Mouse (Mus musculus) neural tube, embryonic 15.5 days (tissue): ENCODE results near the gene Slc27a3. TPM values are rescaled to one million over a fixed set of nuclear protein-coding genes. Genes with fewer than 3 reads are reported as not detected.

ENCODE experiments used
- ATAC-seq: fragments of 200-750 bp; cut with Nextera tagmentation; 2 replicates; pipeline ENCODE4 v1.8.0; 2017; ENCODE audit warnings: mild to moderate bottlenecking, moderate TSS enrichment, moderate library complexity; ENCODE audit not compliant: low FRiP score
- H3K27ac ChIP-seq: fragments of 300-500 bp; sonication (generic); replicated peaks from 2 replicates; pipeline ENCODE4 v1.5.1; 2015; ENCODE audit warnings: mild to moderate bottlenecking, inconsistent platforms
- H3K27me3 ChIP-seq: fragments of 300-500 bp; sonication (generic); replicated peaks from 2 replicates; pipeline ENCODE4 v1.6.1; 2015; ENCODE audit warnings: inconsistent platforms
- H3K36me3 ChIP-seq: fragments of 300-500 bp; sonication (generic); 2 replicates; pipeline ENCODE4 v1.6.1; 2015; ENCODE audit warnings: inconsistent platforms
- H3K4me1 ChIP-seq: fragments of 300-500 bp; sonication (generic); 2 replicates; pipeline ENCODE4 v1.6.1; 2015; ENCODE audit warnings: inconsistent platforms
- H3K4me2 ChIP-seq: fragments of 300-500 bp; sonication (generic); 2 replicates; pipeline ENCODE4 v1.6.1; 2015; ENCODE audit warnings: inconsistent platforms, mild to moderate bottlenecking, moderate library complexity
- H3K4me3 ChIP-seq: fragments of 300-500 bp; sonication (generic); replicated peaks from 2 replicates; pipeline ENCODE4 v1.5.1; 2015; ENCODE audit warnings: mild to moderate bottlenecking, inconsistent platforms
- H3K9ac ChIP-seq: fragments of 300-500 bp; sonication (generic); replicated peaks from 2 replicates; pipeline ENCODE4 v1.6.1; 2015; ENCODE audit warnings: mild to moderate bottlenecking, inconsistent platforms
- H3K9me3 ChIP-seq: fragments of 300-500 bp; sonication (generic); replicated peaks from 2 replicates; pipeline ENCODE4 v1.6.1; 2016; ENCODE audit warnings: inconsistent platforms
- WGBS: fragments of 180-500 bp; shearing (Covaris S2); methylation state at CpG from one replicate; pipeline ENCODE4 v1.1.7; 2015; ENCODE audit warnings: mixed read lengths; 5-methylcytosine and 5-hydroxymethylcytosine counted together
- polyA plus RNA-seq: library from polyadenylated mRNA; unstranded; fragments of >200 nt; fragmentation: Nextera tagmentation; extraction: Ambion mirVana; gene quantifications from 2 replicates; pipeline ENCODE4 v1.2.1, GENCODE M21; 2015

Slc27a3 gene
- polyA plus RNA-seq, 1 experiment from 2014 or later: 34.3 TPM

GRCm38 (mm10) chr3:90388726-90389510 lies 820 bp downstream of the Slc27a3 start:
- 4% methylated on average over 53 of the region's 53 CpGs for WGBS

GRCm38 (mm10) chr3:90388192-90388591 lies 1.5 kb downstream of the Slc27a3 start:
- Histone ChIP-seq H3K4me1 (peaks cover 45% of the 10 kb centered on the region), H3K36me3 (peaks cover 35% of the 10 kb centered on the region), H3K27ac (peak overlapping the region; percentile 93), H3K9me3 (no peaks in the 10 kb centered on the region), H3K4me2 (peak overlapping the region; percentile 72), H3K9ac (peak overlapping the region; percentile 91), H3K4me3 (peak overlapping the region; percentile 66), H3K27me3 (no peaks in the 10 kb centered on the region)
- ATAC-seq: no peak
- 67% methylated on average over 4 of the region's 4 CpGs for WGBS

More at GRCm38 (mm10) chr3:90388726-90389510, 820 bp downstream of the Slc27a3 start:
- H3K4me1 ChIP-seq: peaks cover 45% of the 10 kb centered on the region
- H3K9ac ChIP-seq: peak overlapping the region; percentile 91
- no peaks in the 10 kb centered on the region for H3K9me3 ChIP-seq
- ATAC-seq: peak; percentile 79
- peak overlapping the region; percentile 72 for H3K4me2 ChIP-seq
- H3K27ac ChIP-seq: peak overlapping the region; percentile 93
- H3K27me3 ChIP-seq: no peaks in the 10 kb centered on the region
- peak overlapping the region; percentile 66 for H3K4me3 ChIP-seq
- H3K36me3 ChIP-seq: peaks cover 42% of the 10 kb centered on the region

GRCm38 (mm10) chr3:90387483-90387882 lies 2.3 kb downstream of the Slc27a3 start:
- Histone ChIP-seq H3K9ac (peak overlapping the region; percentile 91), H3K27me3 (no peaks in the 10 kb centered on the region), H3K27ac (peak overlapping the region; percentile 93; the same call in 1 of the 2 replicates), H3K36me3 (peaks cover 28% of the 10 kb centered on the region), H3K4me2 (peak overlapping the region; percentile 72), H3K9me3 (no peaks in the 10 kb centered on the region), H3K4me1 (peaks cover 45% of the 10 kb centered on the region), H3K4me3 (peak overlapping the region; percentile 66)
- no peak for ATAC-seq
- 61% methylated on average over 11 of the region's 11 CpGs for WGBS

- WGBS: 92% methylated on average over 10 of the region's 10 CpGs
- peaks cover 45% of the 10 kb centered on the region for H3K4me1 ChIP-seq
- ATAC-seq: no peak
Measured at GRCm38 (mm10) chr3:90386817-90387216, 2.9 kb downstream of the Slc27a3 start.

GRCm38 (mm10) chr3:90384851-90385375 lies 4.8 kb downstream of the Slc27a3 start:
- ATAC-seq: no peak
- Histone ChIP-seq H3K9me3 (no peaks in the 10 kb centered on the region), H3K4me2 (no peak overlapping the region), H3K4me1 (peaks cover 33% of the 10 kb centered on the region), H3K36me3 (peaks cover 15% of the 10 kb centered on the region), H3K27me3 (no peaks in the 10 kb centered on the region), H3K9ac (no peak overlapping the region), H3K27ac (no peak overlapping the region), H3K4me3 (no peak overlapping the region)
- 83% methylated on average over 7 of the region's 7 CpGs for WGBS

More at GRCm38 (mm10) chr3:90386817-90387216, 2.9 kb downstream of the Slc27a3 start:
- peaks cover 21% of the 10 kb centered on the region for H3K36me3 ChIP-seq
- H3K27me3 ChIP-seq: no peaks in the 10 kb centered on the region
- no peak overlapping the region for H3K9ac ChIP-seq
- H3K4me3 ChIP-seq: no peak overlapping the region
- H3K9me3 ChIP-seq: no peaks in the 10 kb centered on the region
- H3K27ac ChIP-seq: no peak overlapping the region
- H3K4me2 ChIP-seq: peak overlapping the region; percentile 72

GRCm38 (mm10) chr3:90383690-90384089 lies 6.0 kb downstream of the Slc27a3 start:
- Histone ChIP-seq H3K27ac (peak overlapping the region; percentile 35), H3K4me3 (no peak overlapping the region), H3K4me2 (no peak overlapping the region), H3K27me3 (no peaks in the 10 kb centered on the region), H3K9me3 (no peaks in the 10 kb centered on the region), H3K4me1 (peaks cover 26% of the 10 kb centered on the region), H3K36me3 (peaks cover 15% of the 10 kb centered on the region), H3K9ac (no peak overlapping the region)
- no peak for ATAC-seq
- WGBS: 52% methylated on average over 4 of the region's 4 CpGs

GRCm38 (mm10) chr3:90381727-90382126 lies 8.0 kb downstream of the Slc27a3 start:
- no peak overlapping the region for H3K9ac ChIP-seq
- peaks cover 7% of the 10 kb centered on the region for H3K4me1 ChIP-seq
- H3K4me2 ChIP-seq: no peak overlapping the region
- 73% methylated on average over 11 of the region's 11 CpGs for WGBS
- H3K27ac ChIP-seq: no peak overlapping the region
- no peaks in the 10 kb centered on the region for H3K27me3 ChIP-seq
- ATAC-seq: no peak
- H3K4me3 ChIP-seq: no peak overlapping the region
- peaks cover 14% of the 10 kb centered on the region for H3K36me3 ChIP-seq
- no peaks in the 10 kb centered on the region for H3K9me3 ChIP-seq

GRCm38 (mm10) chr3:90378496-90378895 lies 11.2 kb downstream of the Slc27a3 start:
- H3K4me3 ChIP-seq: no peak overlapping the region
- H3K4me1 ChIP-seq: no peaks in the 10 kb centered on the region
- no peak overlapping the region for H3K4me2 ChIP-seq
- H3K9me3 ChIP-seq: no peaks in the 10 kb centered on the region
- WGBS: 92% methylated on average over 5 of the region's 5 CpGs
- no peak for ATAC-seq
- no peaks in the 10 kb centered on the region for H3K27me3 ChIP-seq
- no peak overlapping the region for H3K9ac ChIP-seq
- H3K36me3 ChIP-seq: no peaks in the 10 kb centered on the region
- no peak overlapping the region for H3K27ac ChIP-seq

GRCm38 (mm10) chr3:90376247-90376585 lies 13.5 kb downstream of the Slc27a3 start:
- no peaks in the 10 kb centered on the region for H3K4me1 ChIP-seq
- no peaks in the 10 kb centered on the region for H3K27me3 ChIP-seq
- no peak overlapping the region for H3K4me2 ChIP-seq
- H3K4me3 ChIP-seq: no peak overlapping the region
- ATAC-seq: no peak
- 25% methylated on average over 1 of the region's 1 CpGs for WGBS
- H3K9me3 ChIP-seq: no peaks in the 10 kb centered on the region
- H3K36me3 ChIP-seq: no peaks in the 10 kb centered on the region
- H3K9ac ChIP-seq: no peak overlapping the region
- H3K27ac ChIP-seq: 0 out of 2 replicates have a peak overlapping the region, but pooled peaks have one; percentile 23

GRCm38 (mm10) chr3:90375562-90376246 lies 14.0 kb downstream of the Slc27a3 start:
- ATAC-seq: no peak
- H3K9ac ChIP-seq: no peak overlapping the region

GRCm38 (mm10) chr3:90374368-90374767 lies 15.4 kb downstream of the Slc27a3 start:
- Histone ChIP-seq H3K4me3 (no peak overlapping the region), H3K27me3 (no peaks in the 10 kb centered on the region), H3K4me2 (no peak overlapping the region), H3K27ac (no peak overlapping the region), H3K4me1 (no peaks in the 10 kb centered on the region), H3K36me3 (no peaks in the 10 kb centered on the region), H3K9me3 (no peaks in the 10 kb centered on the region), H3K9ac (no peak overlapping the region)
- no peak for ATAC-seq
- 88% methylated on average over 4 of the region's 4 CpGs for WGBS

More at GRCm38 (mm10) chr3:90375562-90376246, 14.0 kb downstream of the Slc27a3 start:
- Histone ChIP-seq H3K27me3 (no peaks in the 10 kb centered on the region), H3K36me3 (no peaks in the 10 kb centered on the region), H3K27ac (0 out of 2 replicates have a peak overlapping the region, but pooled peaks have one; percentile 23), H3K4me3 (no peak overlapping the region), H3K4me1 (no peaks in the 10 kb centered on the region), H3K9me3 (no peaks in the 10 kb centered on the region), H3K4me2 (no peak overlapping the region)
- 29% methylated on average over 3 of the region's 3 CpGs for WGBS
